Mouse (Mus musculus) spleen, adult 2 months (tissue): ENCODE measurements around the gene Itsn1.

Experiments used
- CTCF ChIP-seq: fragments of 200-500 bp; IDR thresholded peaks from 2 replicates; pipeline ENCODE4 v1.5.1; 2011; ENCODE audit warnings: mild to moderate bottlenecking, inconsistent platforms; ENCODE audit not compliant: insufficient read depth, insufficient read length, insufficient replicate concordance; ENCODE audit errors: extremely low read depth
- POLR2A ChIP-seq: fragments of 200-500 bp; IDR thresholded peaks from 2 replicates; pipeline ENCODE4 v1.6.1; 2011; ENCODE audit warnings: low read depth, low read length, inconsistent platforms

DNA sequence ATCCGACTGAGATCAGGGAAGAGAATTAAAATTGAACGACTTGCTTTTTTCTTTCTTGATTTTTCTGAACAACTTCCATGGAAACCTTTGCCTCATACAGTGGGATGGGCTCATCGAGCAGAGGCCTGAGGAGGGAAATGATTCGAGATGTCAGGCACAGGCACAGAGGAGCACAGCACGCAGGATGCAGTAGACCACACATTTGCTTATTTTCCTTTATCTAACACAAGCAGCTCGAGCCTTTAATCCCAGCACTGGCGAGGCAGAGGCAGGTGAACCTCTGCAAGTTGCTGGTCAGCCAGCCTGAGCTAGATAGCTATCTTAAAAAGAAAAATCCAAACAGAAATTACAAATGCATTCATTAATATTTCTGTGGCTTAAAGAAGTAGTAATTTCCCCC, 39.3 kb upstream of the Itsn1 start:
- no peak for TF ChIP-seq CTCF
- TF ChIP-seq POLR2A: no peak
